ENCODE assay signal across 26 mouse cellular contexts in the genomic region with DNA sequence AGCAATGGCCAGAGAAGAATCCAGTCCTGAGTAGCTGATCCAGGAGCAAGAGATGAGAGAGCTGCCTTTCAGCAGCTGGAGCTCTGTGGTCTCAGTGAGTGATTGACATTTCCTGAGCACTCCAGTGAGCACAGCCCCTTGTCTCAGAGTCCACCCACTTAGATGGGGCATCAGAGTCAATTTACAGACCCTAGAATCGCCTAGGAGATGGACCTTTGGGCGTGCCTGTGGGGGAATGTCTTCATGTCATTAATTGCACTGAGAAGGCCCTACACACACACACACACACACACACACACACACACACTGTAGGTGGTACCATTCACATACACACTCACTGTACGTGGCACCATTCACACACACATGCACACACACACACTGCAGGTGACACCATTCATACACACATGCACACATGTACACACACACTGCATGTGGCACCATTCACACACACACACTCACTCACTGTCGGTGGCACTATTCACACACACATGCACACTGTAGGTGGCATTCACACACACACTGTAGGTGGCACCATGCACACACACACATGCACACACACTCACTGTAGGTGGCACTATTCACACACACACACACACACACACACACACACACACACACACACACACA. TPM values are rescaled to one million over a fixed set of nuclear protein-coding genes. Genes with fewer than 3 reads are reported as not detected.
DNase-seq lines count a peak whose midpoint lies in the region; ATAC-seq and TF ChIP-seq lines count a peak whose summit lies in the region.
"Had no signal": no experiment of that assay in that cellular context is flagged by ENCODE, and none has a peak within 500 bp of the region (broad histone marks: within the 10 kb centered on the region; RNA-seq: fewer than 3 reads in every experiment).

No protein-coding gene starts in this region.

- H3K27ac ChIP-seq in heart, embryonic 10.5 days, result no peak overlapping the region
- H3K27ac ChIP-seq in liver, embryonic 14.5 days, result no peak overlapping the region
- no peak overlapping the region for H3K27ac ChIP-seq in liver, embryonic 12.5 days
- H3K27ac ChIP-seq in embryonic facial prominence, embryonic 12.5 days, result no peak overlapping the region
- H3K27ac ChIP-seq: forebrain, embryonic 13.5 days; liver, embryonic 15.5 days had no signal

- WGBS in heart, embryonic 10.5 days, result 67% methylated on average over 4 of the region's 4 CpGs
- 46% methylated on average over 4 of the region's 4 CpGs for WGBS in liver, embryonic 14.5 days (ENCODE audit: insufficient replicate concordance)
- WGBS in liver, embryonic 12.5 days (ENCODE audit: insufficient replicate concordance), result 53% methylated on average over 4 of the region's 4 CpGs
- WGBS in embryonic facial prominence, embryonic 12.5 days, result 71% methylated on average over 4 of the region's 4 CpGs

- H3K4me2 ChIP-seq in liver, embryonic 14.5 days (ENCODE audit: low read depth), result no peak overlapping the region
- no peak overlapping the region for H3K4me2 ChIP-seq in liver, embryonic 12.5 days
- no peak overlapping the region for H3K4me2 ChIP-seq in embryonic facial prominence, embryonic 12.5 days (replicated peaks)
- H3K4me2 ChIP-seq: forebrain, embryonic 13.5 days; liver, embryonic 15.5 days had no signal

- no peaks in the 10 kb centered on the region for H3K9me3 ChIP-seq in heart, embryonic 10.5 days
- H3K9me3 ChIP-seq in liver, embryonic 14.5 days (ENCODE audit: control insufficient read depth, low read length), result no peaks in the 10 kb centered on the region
- no peaks in the 10 kb centered on the region for H3K9me3 ChIP-seq in liver, embryonic 12.5 days (replicated peaks)
- no peaks in the 10 kb centered on the region for H3K9me3 ChIP-seq in embryonic facial prominence, embryonic 12.5 days
- H3K9me3 ChIP-seq: forebrain, embryonic 13.5 days; liver, embryonic 15.5 days had no signal

- 0 out of 2 replicates have a peak, but pooled peaks have one; percentile 5 for TF ChIP-seq CTCF in liver, embryonic 14.5 days (IDR thresholded peaks at IDR 0.05; ENCODE audit: low read depth)

- no peak overlapping the region for H3K4me3 ChIP-seq in heart, embryonic 10.5 days
- no peak overlapping the region for H3K4me3 ChIP-seq in liver, embryonic 14.5 days (ENCODE audit: insufficient read depth in 1 of 2, low read depth in 2 of 2, low read length in 2 of 2)
- no peak overlapping the region for H3K4me3 ChIP-seq in liver, embryonic 12.5 days
- no peak overlapping the region for H3K4me3 ChIP-seq in embryonic facial prominence, embryonic 12.5 days
- H3K4me3 ChIP-seq: forebrain, embryonic 13.5 days; liver, embryonic 15.5 days had no signal

- H3K27me3 ChIP-seq in heart, embryonic 10.5 days (ENCODE audit: insufficient read depth, poor library complexity, severe bottlenecking), result no peaks in the 10 kb centered on the region
- no peaks in the 10 kb centered on the region for H3K27me3 ChIP-seq in liver, embryonic 14.5 days (ENCODE audit: control insufficient read depth, insufficient read depth, low read length)
- no peaks in the 10 kb centered on the region for H3K27me3 ChIP-seq in liver, embryonic 12.5 days (replicated peaks)
- H3K27me3 ChIP-seq in embryonic facial prominence, embryonic 12.5 days, result no peaks in the 10 kb centered on the region
- H3K27me3 ChIP-seq: forebrain, embryonic 13.5 days; liver, embryonic 15.5 days had no signal

- DNase-seq in heart, embryonic 10.5 days (ENCODE audit: low spot score), result peak; percentile 69
- no peak for DNase-seq in heart, adult 8-10 months (ENCODE audit: low spot score)
- DNase-seq in liver, embryonic 14.5 days (ENCODE audit: low read depth in 3 of 3, low spot score in 3 of 3), result no peak
- DNase-seq in ES-CJ7 (ENCODE audit: low read depth, low spot score), result peak; percentile 41
- no peak for DNase-seq in lung, postnatal 14 days
- no peak for DNase-seq in spleen, adult 12 weeks (ENCODE audit: low spot score)
- DNase-seq: cerebellum, adult 8-10 months; heart, adult 18-20 months; kidney, adult 8-10 months; lung, postnatal 36 days; right cerebral cortex, postnatal 25 days; thymus, postnatal 36 days had no signal

- ATAC-seq in liver, embryonic 14.5 days (ENCODE audit: insufficient read depth), result no peak
- no peak for ATAC-seq in liver, embryonic 12.5 days
- peak; percentile 56; the same call in 1 of the 2 replicates for ATAC-seq in embryonic facial prominence, embryonic 12.5 days (ENCODE audit: insufficient number of reproducible peaks, insufficient read depth, low FRiP score, low TSS enrichment)
- ATAC-seq: forebrain, embryonic 13.5 days; Patski had no signal

- H3K9ac ChIP-seq in liver, embryonic 14.5 days (replicated peaks), result no peak overlapping the region
- no peak overlapping the region for H3K9ac ChIP-seq in liver, embryonic 12.5 days
- no peak overlapping the region for H3K9ac ChIP-seq in embryonic facial prominence, embryonic 12.5 days
- H3K9ac ChIP-seq: forebrain, embryonic 13.5 days; liver, embryonic 15.5 days had no signal

- no peaks in the 10 kb centered on the region; the same call in 1 of the 2 replicates for H3K4me1 ChIP-seq in heart, embryonic 10.5 days
- H3K4me1 ChIP-seq in liver, embryonic 14.5 days (replicated peaks; ENCODE audit: control insufficient read depth in 2 of 2, insufficient read depth in 2 of 2, low read length in 1 of 2), result no peaks in the 10 kb centered on the region
- H3K4me1 ChIP-seq in liver, embryonic 12.5 days, result no peaks in the 10 kb centered on the region
- no peaks in the 10 kb centered on the region for H3K4me1 ChIP-seq in embryonic facial prominence, embryonic 12.5 days
- H3K4me1 ChIP-seq: liver, embryonic 15.5 days had no signal

- no peaks in the 10 kb centered on the region for H3K36me3 ChIP-seq in heart, embryonic 10.5 days
- H3K36me3 ChIP-seq in liver, embryonic 14.5 days (replicated peaks; ENCODE audit: control insufficient read depth, insufficient read depth, low read depth), result no peaks in the 10 kb centered on the region
- H3K36me3 ChIP-seq in liver, embryonic 12.5 days, result no peaks in the 10 kb centered on the region
- no peaks in the 10 kb centered on the region for H3K36me3 ChIP-seq in embryonic facial prominence, embryonic 12.5 days
- H3K36me3 ChIP-seq: liver, embryonic 15.5 days had no signal

- no peak for TF ChIP-seq EP300 in liver, embryonic 14.5 days (IDR thresholded peaks at IDR 0.05; ENCODE audit: low read depth)

RNA-seq across cellular contexts. Expression of a gene that starts 20.0 kb away (rescaled TPM):
- not detected in 2 replicates for polyA plus RNA-seq in heart, embryonic 10.5 days (2016; fragmentation: Nextera tagmentation; extraction: Ambion mirVana)
- total RNA-seq in heart, adult 8-10 months (2022), result not detected
- not detected in 2 replicates for polyA plus RNA-seq in liver, embryonic 14.5 days (2012; rRNA removed)
- not detected in 2 replicates for polyA plus RNA-seq in liver, embryonic 14.5 days (2014; fragmentation: Nextera tagmentation; extraction: Ambion mirVana)
- polyA plus RNA-seq in liver, embryonic 12.5 days (2016; fragmentation: Nextera tagmentation; extraction: Ambion mirVana), result not detected in 2 replicates
- 0.22 and 0.52 TPM in 2 replicates for polyA plus RNA-seq in embryonic facial prominence, embryonic 12.5 days (2016; fragmentation: Nextera tagmentation; extraction: Ambion mirVana)
- total RNA-seq: adrenal gland, postnatal 4 days; gastrocnemius, adult 8-10 months; heart, adult 18-20 months; left cerebral cortex, postnatal 36 days had no signal
- polyA plus RNA-seq: C2C12; forebrain, embryonic 13.5 days; heart, embryonic 16.5 days; liver, embryonic 15.5 days; neural tube, embryonic 14.5 days; Patski had no signal

RNA-seq across cellular contexts. Expression of a gene that starts 36.1 kb away (rescaled TPM):
- not detected in 2 replicates for polyA plus RNA-seq in heart, embryonic 10.5 days (2016; fragmentation: Nextera tagmentation; extraction: Ambion mirVana)
- total RNA-seq in heart, adult 8-10 months (2022), result not detected
- polyA plus RNA-seq in liver, embryonic 14.5 days (2012; rRNA removed), result not detected in 2 replicates
- polyA plus RNA-seq in liver, embryonic 14.5 days (2014; fragmentation: Nextera tagmentation; extraction: Ambion mirVana), result not detected in 2 replicates
- not detected in 2 replicates for polyA plus RNA-seq in liver, embryonic 12.5 days (2016; fragmentation: Nextera tagmentation; extraction: Ambion mirVana)
- polyA plus RNA-seq in embryonic facial prominence, embryonic 12.5 days (2016; fragmentation: Nextera tagmentation; extraction: Ambion mirVana), result not detected in 2 replicates
- total RNA-seq: adrenal gland, postnatal 4 days; gastrocnemius, adult 8-10 months; heart, adult 18-20 months; layer of hippocampus, postnatal 25 days; left cerebral cortex, postnatal 36 days had no signal
- polyA plus RNA-seq: C2C12; cortical plate, adult 2 months; forebrain, embryonic 13.5 days; heart, embryonic 16.5 days; liver, embryonic 15.5 days; neural tube, embryonic 14.5 days; testis, adult 2 months had no signal

RNA-seq across cellular contexts. Expression of a gene that starts 36.4 kb away (rescaled TPM):
- 0.05 and 0.11 TPM in 2 replicates for polyA plus RNA-seq in heart, embryonic 10.5 days (2016; fragmentation: Nextera tagmentation; extraction: Ambion mirVana)
- total RNA-seq in heart, adult 8-10 months (2022), result 10 to 100 TPM; 11.6 to 17.5 (median 14.8) TPM
- 0.56 and 0.63 TPM in 2 replicates for polyA plus RNA-seq in liver, embryonic 14.5 days (2012; rRNA removed)
- polyA plus RNA-seq in liver, embryonic 14.5 days (2014; fragmentation: Nextera tagmentation; extraction: Ambion mirVana), result 0.15 and 0.19 TPM in 2 replicates
- polyA plus RNA-seq in liver, embryonic 12.5 days (2016; fragmentation: Nextera tagmentation; extraction: Ambion mirVana), result 0.12 and 0.19 TPM in 2 replicates
- polyA plus RNA-seq in embryonic facial prominence, embryonic 12.5 days (2016; fragmentation: Nextera tagmentation; extraction: Ambion mirVana), result 0.51 and 0.65 TPM in 2 replicates

Comparison
In these comparisons a context has a peak if more than half of its experiments do, and no peak if none do; other contexts are left out.
1. DNase-seq: peak in heart, embryonic 10.5 days (single experiment) and ES-CJ7 (single experiment); none in heart, adult 8-10 months (single experiment), liver, embryonic 14.5 days (0 of 3), lung, postnatal 14 days (single experiment) and spleen, adult 12 weeks (single experiment).